Mouse (Mus musculus) heart, postnatal 0 days (tissue): Measurements from ENCODE around the gene Actl11. TPM values are rescaled to one million over a fixed set of nuclear protein-coding genes. Genes with fewer than 3 reads are reported as not detected.

Experiments used
- ATAC-seq: fragments of 200-750 bp; cut with Nextera tagmentation; 2 replicates; pipeline ENCODE4 v1.8.0; 2017; ENCODE audit warnings: low read depth, moderate number of reproducible peaks, moderate library complexity; ENCODE audit not compliant: insufficient read depth
- DNase-seq: peaks from one replicate; pipeline ENCODE4 v3.0.0-alpha.2; 2016; ENCODE audit warnings: low spot score
- H3K27ac ChIP-seq: fragments of 300-500 bp; sonication (generic); 2 replicates; pipeline ENCODE4 v1.5.1; 2014; ENCODE audit warnings: low read depth, mild to moderate bottlenecking
- H3K27me3 ChIP-seq: fragments of 300-500 bp; sonication (generic); 2 replicates; pipeline ENCODE4 v1.6.1; 2014; ENCODE audit warnings: low read length, mixed read lengths; ENCODE audit not compliant: control insufficient read depth, insufficient read depth
- H3K36me3 ChIP-seq: fragments of 300-500 bp; sonication (generic); replicated peaks from 2 replicates; pipeline ENCODE4 v1.6.1; 2014; ENCODE audit warnings: low read length, mixed read lengths; ENCODE audit not compliant: control insufficient read depth, insufficient read depth
- H3K4me1 ChIP-seq: fragments of 300-500 bp; sonication (generic); 2 replicates; pipeline ENCODE4 v1.6.1; 2014; ENCODE audit warnings: antibody characterized with exemption; ENCODE audit not compliant: control insufficient read depth, insufficient read depth
- H3K4me2 ChIP-seq: fragments of 300-500 bp; sonication (generic); 2 replicates; pipeline ENCODE4 v1.6.1; 2014; ENCODE audit warnings: low read depth, mild to moderate bottlenecking, low read length, moderate library complexity
- H3K4me3 ChIP-seq: fragments of 300-500 bp; sonication (generic); 2 replicates; pipeline ENCODE4 v1.5.1; 2014; ENCODE audit warnings: low read depth, low read length
- H3K9ac ChIP-seq: fragments of 300-500 bp; sonication (generic); replicated peaks from 2 replicates; pipeline ENCODE4 v1.6.1; 2014; ENCODE audit warnings: low read depth, low read length, mixed read lengths
- H3K9me3 ChIP-seq: fragments of 300-500 bp; sonication (generic); replicated peaks from 2 replicates; pipeline ENCODE4 v1.6.1; 2016; ENCODE audit warnings: low read length; ENCODE audit not compliant: control insufficient read depth
- CTCF ChIP-seq: IDR thresholded peaks from 2 replicates; pipeline ENCODE4 v1.5.1; 2016; ENCODE audit warnings: antibody characterized with exemption, control low read depth, low read depth
- EP300 ChIP-seq: IDR thresholded peaks from 2 replicates; pipeline ENCODE4 v1.6.1; 2016; ENCODE audit warnings: antibody characterized with exemption, low read depth
- WGBS: fragments of 180-500 bp; shearing (Covaris S2); extraction: QIAGEN DNeasy Blood & Tissue Kit; methylation state at CpG from one replicate; pipeline ENCODE4 v1.1.7; 2014; 5-methylcytosine and 5-hydroxymethylcytosine counted together
- polyA plus RNA-seq: library from polyadenylated mRNA; unstranded; fragments of >200 nt; fragmentation: Nextera tagmentation; extraction: Ambion mirVana; gene quantifications from 2 replicates; pipeline ENCODE4 v1.2.1, GENCODE M21; 2015
- total RNA-seq: library from RNA; depleted of rRNA; stranded (reverse); fragments of >200 nt; gene quantifications from 2 replicates; pipeline ENCODE4 v1.2.3, GENCODE M21; 2014; ENCODE audit warnings: low replicate concordance

Gene Actl11
- total and polyA plus RNA-seq, 2 experiments from 2014 or later = not detected

DNA sequence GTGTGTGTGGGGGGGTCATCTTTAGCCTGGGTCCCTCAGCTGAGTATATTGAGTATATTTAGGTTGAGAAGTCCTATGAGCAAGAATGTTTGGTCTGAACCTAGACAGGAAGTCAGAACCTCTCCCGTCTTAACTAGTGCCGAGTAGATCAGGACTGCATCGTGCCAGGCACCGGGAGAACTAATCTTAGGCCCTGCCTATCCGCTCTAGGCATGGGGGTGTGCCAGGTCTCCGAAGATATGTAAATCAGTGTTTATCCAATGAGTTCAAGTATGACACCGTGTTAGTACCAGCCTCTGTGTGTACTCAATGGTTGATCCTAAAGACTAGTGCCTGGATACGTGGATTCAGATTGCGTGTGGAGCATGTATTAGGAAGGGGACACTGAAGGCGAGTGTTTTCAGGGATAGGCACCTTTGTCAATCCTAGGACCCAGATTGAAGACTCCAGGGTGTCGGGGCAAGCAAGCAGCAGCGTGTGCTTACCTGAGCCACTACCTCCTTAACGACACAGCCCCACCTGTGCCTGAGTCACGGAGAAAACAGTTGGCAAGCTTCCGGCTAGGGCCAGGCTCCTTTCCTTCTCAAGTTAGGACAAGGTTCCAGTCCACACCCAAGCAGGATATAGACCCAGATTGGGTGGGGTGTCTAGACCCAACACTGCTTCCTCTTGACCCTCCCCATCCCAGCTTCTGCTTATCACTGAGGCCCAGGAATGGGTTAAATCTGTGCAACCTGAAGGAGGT is 18.1 kb upstream of the Actl11 start:
- no peak for DNase-seq
- no peaks in the 10 kb centered on the region for H3K4me1 ChIP-seq
- no peaks in the 10 kb centered on the region for H3K9me3 ChIP-seq
- no peak for ATAC-seq
- no peaks in the 10 kb centered on the region for H3K27me3 ChIP-seq
- TF ChIP-seq EP300 (no peak), CTCF (no peak)
- H3K4me2 ChIP-seq = no peak overlapping the region
- H3K36me3 ChIP-seq = no peaks in the 10 kb centered on the region
- no peak overlapping the region for H3K9ac ChIP-seq
- H3K4me3 ChIP-seq = no peak overlapping the region
- no peak overlapping the region for H3K27ac ChIP-seq
- 70% methylated on average over 15 of the region's 15 CpGs for WGBS

DNA sequence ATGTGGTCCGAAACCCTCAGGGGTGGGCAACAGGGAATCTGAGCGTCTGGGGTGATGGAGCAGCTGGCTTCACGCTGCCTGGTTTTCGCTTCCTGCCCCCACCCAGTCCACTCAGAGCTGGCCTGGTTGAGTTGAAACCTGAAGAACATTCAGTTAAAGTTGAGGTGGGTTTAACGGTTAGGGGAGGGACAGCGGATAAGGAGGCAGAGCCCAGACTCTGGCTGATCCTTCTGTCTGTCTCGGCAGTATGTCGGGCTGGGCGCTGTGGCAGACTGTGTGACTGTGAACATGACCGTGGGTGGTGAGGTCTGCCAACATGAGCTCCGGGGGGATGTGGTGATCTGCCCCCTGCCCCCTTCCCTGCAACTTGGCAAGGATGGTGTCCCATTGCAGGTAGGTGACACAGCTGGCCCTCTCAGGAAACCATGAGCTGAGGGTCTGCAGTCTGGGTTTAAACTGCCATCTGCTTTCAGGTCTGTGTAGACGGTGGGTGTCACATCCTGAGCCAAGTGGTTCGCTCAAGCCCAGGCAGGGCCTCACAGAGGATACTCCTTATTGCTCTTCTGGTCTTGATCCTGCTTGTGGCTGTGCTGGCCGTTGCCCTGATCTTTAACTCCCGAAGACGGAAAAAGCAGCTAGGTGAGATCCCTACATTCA is 13.4 kb upstream of the Actl11 start:
- 68% methylated on average over 16 of the region's 16 CpGs for WGBS
- Histone ChIP-seq H3K27ac (no peak overlapping the region), H3K4me1 (no peaks in the 10 kb centered on the region), H3K27me3 (no peaks in the 10 kb centered on the region), H3K4me3 (no peak overlapping the region), H3K9me3 (no peaks in the 10 kb centered on the region), H3K9ac (no peak overlapping the region), H3K36me3 (no peaks in the 10 kb centered on the region), H3K4me2 (no peak overlapping the region)
- ATAC-seq (0 out of 2 replicates have a peak, but pooled peaks have one; percentile 4), DNase-seq (no peak)
- no peak for TF ChIP-seq CTCF
- no peak for TF ChIP-seq EP300

GRCm38 (mm10) chr9:107917895-107918608 is 10.2 kb upstream of the Actl11 start:
- Histone ChIP-seq H3K4me1 (no peaks in the 10 kb centered on the region), H3K4me2 (no peak overlapping the region), H3K9ac (no peak overlapping the region), H3K9me3 (no peaks in the 10 kb centered on the region), H3K36me3 (no peaks in the 10 kb centered on the region), H3K27me3 (no peaks in the 10 kb centered on the region), H3K27ac (no peak overlapping the region), H3K4me3 (no peak overlapping the region)
- TF ChIP-seq EP300 (no peak), CTCF (no peak)
- 33% methylated on average over 13 of the region's 13 CpGs for WGBS
- ATAC-seq (no peak), DNase-seq (no peak)

- Histone ChIP-seq H3K9ac (no peak overlapping the region), H3K36me3 (no peaks in the 10 kb centered on the region), H3K4me2 (no peak overlapping the region), H3K4me3 (no peak overlapping the region), H3K27me3 (no peaks in the 10 kb centered on the region), H3K9me3 (no peaks in the 10 kb centered on the region), H3K27ac (no peak overlapping the region), H3K4me1 (peaks cover 6% of the 10 kb centered on the region; the same call in 1 of the 2 replicates)
- no peak for ATAC-seq
- WGBS = 81% methylated on average over 6 of the region's 6 CpGs
- no peak for TF ChIP-seq CTCF
- no peak for TF ChIP-seq EP300
- DNase-seq = no peak
Observed at GRCm38 (mm10) chr9:107918884-107919283, 9.4 kb upstream of the Actl11 start.

- Histone ChIP-seq H3K27me3 (no peaks in the 10 kb centered on the region), H3K4me1 (peaks cover 11% of the 10 kb centered on the region), H3K9ac (no peak overlapping the region), H3K4me2 (no peak overlapping the region), H3K9me3 (no peaks in the 10 kb centered on the region), H3K27ac (no peak overlapping the region), H3K4me3 (no peak overlapping the region), H3K36me3 (no peaks in the 10 kb centered on the region)
- 67% methylated on average over 5 of the region's 5 CpGs for WGBS
- no peak for ATAC-seq
- TF ChIP-seq EP300 (no peak), CTCF (no peak)
- DNase-seq = no peak
Observed at GRCm38 (mm10) chr9:107919441-107919840, 8.8 kb upstream of the Actl11 start.
